Comparison of ENCODE assay signal across 26 mouse cellular contexts in the genomic region with DNA sequence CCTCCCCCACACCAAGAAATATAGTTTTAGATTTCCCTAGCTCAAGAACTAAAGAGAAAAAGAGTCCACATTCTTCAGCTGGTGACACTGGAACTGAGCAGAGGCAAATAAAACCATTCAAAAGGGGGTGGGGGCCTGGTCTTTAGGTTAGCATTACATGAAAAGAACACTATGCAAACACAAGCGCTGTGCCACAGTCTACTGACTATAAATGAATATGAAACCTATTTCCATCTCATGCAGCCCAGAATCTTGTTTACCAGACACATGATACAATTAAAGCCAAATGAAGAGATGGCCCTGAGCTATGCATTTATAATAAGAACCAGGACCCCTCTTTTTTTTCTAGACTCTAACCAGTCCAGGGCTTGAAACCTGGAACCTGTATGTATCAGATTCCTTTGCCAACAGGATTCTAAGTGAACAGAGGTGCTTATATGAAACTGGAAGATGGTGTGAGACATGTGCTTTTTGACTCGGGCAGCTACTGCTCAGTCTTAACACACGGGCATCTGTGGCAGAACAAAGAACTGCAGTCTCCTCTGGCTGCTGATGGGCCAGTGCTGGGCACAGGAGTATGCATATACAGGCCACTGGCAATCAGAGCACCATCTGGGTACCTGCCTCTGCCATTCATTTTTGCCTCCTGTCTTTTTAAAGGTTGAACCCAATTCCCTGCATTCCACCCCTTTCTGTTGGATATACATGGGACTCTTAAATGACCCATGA.
DNase-seq lines count a peak whose midpoint lies in the region; ATAC-seq lines count a peak whose summit lies in the region.
"Had no signal": no experiment of that assay in that cellular context is flagged by ENCODE, and none has a peak within 500 bp of the region (broad histone marks: within the 10 kb centered on the region; RNA-seq: fewer than 3 reads in every experiment).

No protein-coding gene starts in this region.

- no peaks in the 10 kb centered on the region for H3K36me3 ChIP-seq in forebrain, embryonic 11.5 days (ENCODE audit: control insufficient read depth, insufficient read depth, low read length)
- peaks cover 20% of the 10 kb centered on the region for H3K36me3 ChIP-seq in forebrain, embryonic 10.5 days (replicated peaks)
- no peaks in the 10 kb centered on the region for H3K36me3 ChIP-seq in kidney, embryonic 14.5 days (ENCODE audit: control insufficient read depth, insufficient read depth, low read length)
- peaks cover 7% of the 10 kb centered on the region; the same call in 1 of the 2 replicates for H3K36me3 ChIP-seq in embryonic facial prominence, embryonic 13.5 days
- H3K36me3 ChIP-seq in limb, embryonic 10.5 days = no peaks in the 10 kb centered on the region; the same call in 1 of the 2 replicates
- H3K36me3 ChIP-seq: heart, embryonic 13.5 days; liver, embryonic 12.5 days; midbrain, embryonic 13.5 days had no signal

- DNase-seq in forebrain, embryonic 11.5 days (ENCODE audit: low spot score) = peak; percentile 15
- no peak for DNase-seq in forebrain, embryonic 10.5 days (ENCODE audit: extremely low spot score, low spot score)
- DNase-seq in kidney, postnatal 25 days = no peak
- DNase-seq in limb, embryonic 10.5 days (ENCODE audit: low spot score) = no peak
- no peak for DNase-seq in urinary bladder, postnatal 10 days (ENCODE audit: low spot score)
- DNase-seq in natural killer cell, adult 2 months (ENCODE audit: low spot score in 2 of 2) = no peak
- DNase-seq: adrenal gland, adult 2 months; adrenal gland, postnatal 36 days; cerebellum, adult 18-20 months; heart, postnatal 10 days; kidney, adult 8-10 months; kidney, postnatal 10 days; liver, postnatal 0 days; right cerebral cortex, adult 18-20 months; spleen, adult 18-20 months; thymus, postnatal 14 days had no signal

- ATAC-seq in forebrain, embryonic 11.5 days (replicated peaks; ENCODE audit: low FRiP score) = no peak
- ATAC-seq in kidney, embryonic 14.5 days (ENCODE audit: low FRiP score, low TSS enrichment) = 0 out of 2 replicates have a peak, but pooled peaks have one; percentile 43
- ATAC-seq in embryonic facial prominence, embryonic 13.5 days (ENCODE audit: insufficient number of reproducible peaks, insufficient read depth, low FRiP score, low TSS enrichment, low read depth) = peak; percentile 56; the same call in 1 of the 2 replicates
- ATAC-seq: activated CD4-positive, CD25-positive, alpha-beta regulatory T cell, adult 4 months; liver, embryonic 12.5 days; liver, postnatal 0 days; lung, postnatal 0 days; midbrain, embryonic 13.5 days had no signal

- WGBS in forebrain, embryonic 11.5 days = 82% methylated on average over 3 of the region's 3 CpGs
- 77% methylated on average over 3 of the region's 3 CpGs for WGBS in forebrain, embryonic 10.5 days
- WGBS in kidney, embryonic 14.5 days = 79% methylated on average over 3 of the region's 3 CpGs
- 20% methylated on average over 3 of the region's 3 CpGs for WGBS in embryonic facial prominence, embryonic 13.5 days
- WGBS in limb, embryonic 10.5 days = 87% methylated on average over 3 of the region's 3 CpGs

- H3K9ac ChIP-seq in forebrain, embryonic 11.5 days (ENCODE audit: low read length) = no peak overlapping the region
- no peak overlapping the region for H3K9ac ChIP-seq in kidney, embryonic 14.5 days (ENCODE audit: low read depth, low read length)
- H3K9ac ChIP-seq in embryonic facial prominence, embryonic 13.5 days = no peak overlapping the region
- H3K9ac ChIP-seq: heart, embryonic 13.5 days; liver, embryonic 12.5 days; liver, postnatal 0 days; midbrain, embryonic 13.5 days had no signal

- H3K27ac ChIP-seq in forebrain, embryonic 11.5 days (ENCODE audit: low read depth, low read length) = no peak overlapping the region
- no peak overlapping the region for H3K27ac ChIP-seq in forebrain, embryonic 10.5 days
- no peak overlapping the region for H3K27ac ChIP-seq in kidney, embryonic 14.5 days (ENCODE audit: low read depth, low read length)
- peak overlapping the region; percentile 55 for H3K27ac ChIP-seq in embryonic facial prominence, embryonic 13.5 days
- peak overlapping the region; percentile 23; the same call in 1 of the 2 replicates for H3K27ac ChIP-seq in limb, embryonic 10.5 days
- H3K27ac ChIP-seq: heart, embryonic 13.5 days; left cerebral cortex, adult 2 months; liver, embryonic 12.5 days; macrophage; midbrain, embryonic 13.5 days had no signal

- no peak overlapping the region for H3K4me2 ChIP-seq in forebrain, embryonic 11.5 days (ENCODE audit: low read depth, low read length, severe bottlenecking)
- H3K4me2 ChIP-seq in kidney, embryonic 14.5 days (replicated peaks; ENCODE audit: low read depth, low read length) = no peak overlapping the region
- no peak overlapping the region for H3K4me2 ChIP-seq in embryonic facial prominence, embryonic 13.5 days
- H3K4me2 ChIP-seq: heart, embryonic 13.5 days; liver, embryonic 12.5 days; midbrain, embryonic 13.5 days had no signal

- H3K27me3 ChIP-seq in forebrain, embryonic 11.5 days (ENCODE audit: control insufficient read depth, insufficient read depth, low read length) = no peaks in the 10 kb centered on the region
- no peaks in the 10 kb centered on the region for H3K27me3 ChIP-seq in forebrain, embryonic 10.5 days (ENCODE audit: poor library complexity, severe bottlenecking)
- H3K27me3 ChIP-seq in kidney, embryonic 14.5 days (ENCODE audit: control insufficient read depth, insufficient read depth, low read length) = no peaks in the 10 kb centered on the region
- no peaks in the 10 kb centered on the region for H3K27me3 ChIP-seq in embryonic facial prominence, embryonic 13.5 days
- no peaks in the 10 kb centered on the region for H3K27me3 ChIP-seq in limb, embryonic 10.5 days (ENCODE audit: low read depth, poor library complexity, severe bottlenecking)
- H3K27me3 ChIP-seq: CH12.LX; heart, embryonic 13.5 days; liver, embryonic 12.5 days; midbrain, embryonic 13.5 days had no signal

- no peaks in the 10 kb centered on the region; the same call in 1 of the 2 replicates for H3K4me1 ChIP-seq in forebrain, embryonic 11.5 days (replicated peaks; ENCODE audit: control insufficient read depth, insufficient read depth, low read length)
- H3K4me1 ChIP-seq in forebrain, embryonic 10.5 days = peaks cover 15% of the 10 kb centered on the region
- no peaks in the 10 kb centered on the region for H3K4me1 ChIP-seq in kidney, embryonic 14.5 days (ENCODE audit: control insufficient read depth, insufficient read depth, low read length)
- H3K4me1 ChIP-seq in embryonic facial prominence, embryonic 13.5 days = peaks cover 36% of the 10 kb centered on the region
- H3K4me1 ChIP-seq in limb, embryonic 10.5 days = peaks cover 24% of the 10 kb centered on the region
- H3K4me1 ChIP-seq: liver, embryonic 12.5 days; midbrain, embryonic 13.5 days had no signal

- H3K4me3 ChIP-seq in forebrain, embryonic 11.5 days (ENCODE audit: low read depth, low read length) = no peak overlapping the region
- no peak overlapping the region for H3K4me3 ChIP-seq in forebrain, embryonic 10.5 days
- H3K4me3 ChIP-seq in kidney, embryonic 14.5 days (ENCODE audit: low read length) = no peak overlapping the region
- no peak overlapping the region for H3K4me3 ChIP-seq in embryonic facial prominence, embryonic 13.5 days
- H3K4me3 ChIP-seq in limb, embryonic 10.5 days = no peak overlapping the region
- H3K4me3 ChIP-seq: heart, embryonic 13.5 days; left cerebral cortex, adult 2 months; liver, embryonic 12.5 days; midbrain, embryonic 13.5 days had no signal

- no peaks in the 10 kb centered on the region for H3K9me3 ChIP-seq in forebrain, embryonic 11.5 days (ENCODE audit: control insufficient read depth, low read length)
- no peaks in the 10 kb centered on the region for H3K9me3 ChIP-seq in forebrain, embryonic 10.5 days
- H3K9me3 ChIP-seq in kidney, embryonic 14.5 days (ENCODE audit: control insufficient read depth, low read length) = no peaks in the 10 kb centered on the region
- no peaks in the 10 kb centered on the region for H3K9me3 ChIP-seq in embryonic facial prominence, embryonic 13.5 days
- no peaks in the 10 kb centered on the region for H3K9me3 ChIP-seq in limb, embryonic 10.5 days (replicated peaks)
- H3K9me3 ChIP-seq: heart, embryonic 13.5 days; liver, embryonic 12.5 days; midbrain, embryonic 13.5 days had no signal

Comparison
In these comparisons a context has a peak if more than half of its experiments do, and no peak if none do; other contexts are left out.
1. H3K27ac ChIP-seq: peak in embryonic facial prominence, embryonic 13.5 days (single experiment) and limb, embryonic 10.5 days (single experiment); none in forebrain, embryonic 11.5 days (single experiment), forebrain, embryonic 10.5 days (single experiment) and kidney, embryonic 14.5 days (single experiment).